Mouse (Mus musculus): ENCODE results near the gene Gpsm3. TPM values are rescaled to one million over a fixed set of nuclear protein-coding genes. Genes with fewer than 3 reads are reported as not detected.

Gene Gpsm3
- polyA plus RNA-seq, 1 experiment from 2014 or later = 8.5 TPM

DNA sequence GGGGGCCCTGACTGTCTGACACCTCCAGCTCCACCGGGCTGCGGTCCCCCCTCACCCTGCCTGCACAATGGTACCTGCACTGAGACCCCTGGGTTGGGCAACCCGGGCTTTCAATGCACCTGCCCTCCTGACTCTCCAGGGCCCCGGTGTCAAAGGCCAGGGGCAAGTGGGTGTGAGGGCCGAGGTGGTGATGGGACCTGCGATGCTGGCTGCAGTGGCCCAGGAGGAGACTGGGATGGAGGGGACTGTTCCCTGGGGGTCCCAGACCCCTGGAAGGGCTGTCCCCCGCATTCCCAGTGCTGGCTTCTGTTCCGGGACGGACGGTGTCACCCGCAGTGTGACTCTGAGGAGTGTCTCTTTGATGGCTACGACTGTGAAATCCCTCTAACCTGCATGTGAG is 7.1 kb upstream of the Gpsm3 start:
- Histone ChIP-seq H3K4me3 (replicated peaks) (no peak overlapping the region), H3K27ac (no peak overlapping the region), H3K9ac (no peak overlapping the region), H3K9me3 (replicated peaks) (no peaks in the 10 kb centered on the region), H3K4me2 (no peak overlapping the region), H3K4me1 (replicated peaks) (peaks cover 13% of the 10 kb centered on the region), H3K27me3 (peaks cover 10% of the 10 kb centered on the region; the same call in 1 of the 2 replicates), H3K36me3 (no peaks in the 10 kb centered on the region)
- ATAC-seq (ENCODE audit: low read depth) (no peak), DNase-seq (no peak)
- WGBS (ENCODE audit: insufficient replicate concordance) = 83% methylated on average over 12 of the region's 12 CpGs

DNA sequence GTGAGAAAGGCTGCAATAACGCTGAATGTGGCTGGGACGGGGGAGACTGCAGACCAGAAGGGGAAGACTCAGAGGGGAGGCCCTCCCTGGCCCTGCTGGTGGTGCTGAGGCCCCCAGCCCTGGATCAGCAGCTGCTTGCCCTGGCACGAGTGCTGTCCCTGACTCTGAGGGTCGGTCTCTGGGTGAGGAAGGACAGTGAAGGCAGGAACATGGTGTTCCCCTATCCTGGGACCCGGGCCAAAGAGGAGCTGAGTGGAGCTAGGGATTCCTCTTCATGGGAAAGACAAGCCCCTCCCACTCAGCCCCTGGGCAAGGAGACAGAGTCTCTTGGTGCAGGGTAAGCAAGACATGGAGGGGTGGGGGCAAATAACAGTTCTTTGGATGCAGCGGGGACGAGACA is 6.2 kb upstream of the Gpsm3 start:
- no peak overlapping the region for H3K27ac ChIP-seq
- DNase-seq (no peak), ATAC-seq (ENCODE audit: low read depth) (no peak)
- no peaks in the 10 kb centered on the region for H3K9me3 ChIP-seq (replicated peaks)
- H3K4me2 ChIP-seq = no peak overlapping the region
- H3K4me3 ChIP-seq (replicated peaks) = no peak overlapping the region
- H3K27me3 ChIP-seq = peaks cover 10% of the 10 kb centered on the region; the same call in 1 of the 2 replicates
- H3K36me3 ChIP-seq = no peaks in the 10 kb centered on the region
- WGBS (ENCODE audit: insufficient replicate concordance) = 60% methylated on average over 7 of the region's 7 CpGs
- no peak overlapping the region for H3K9ac ChIP-seq
- H3K4me1 ChIP-seq (replicated peaks) = peaks cover 21% of the 10 kb centered on the region

- Histone ChIP-seq H3K9ac (no peak overlapping the region), H3K9me3 (replicated peaks) (no peaks in the 10 kb centered on the region), H3K27ac (no peak overlapping the region), H3K4me2 (no peak overlapping the region), H3K27me3 (peaks cover 10% of the 10 kb centered on the region; the same call in 1 of the 2 replicates), H3K4me1 (replicated peaks) (peaks cover 25% of the 10 kb centered on the region), H3K36me3 (no peaks in the 10 kb centered on the region), H3K4me3 (replicated peaks) (no peak overlapping the region)
- DNase-seq = no peak
- no peak for ATAC-seq (ENCODE audit: low read depth)
- 75% methylated on average over 8 of the region's 8 CpGs for WGBS (ENCODE audit: insufficient replicate concordance)
Observed at GRCm38 (mm10) chr17:34583819-34584218, 5.8 kb upstream of the Gpsm3 start.

GRCm38 (mm10) chr17:34585121-34585520 is 4.5 kb upstream of the Gpsm3 start:
- Histone ChIP-seq H3K4me1 (replicated peaks) (peaks cover 38% of the 10 kb centered on the region), H3K36me3 (no peaks in the 10 kb centered on the region), H3K9ac (no peak overlapping the region), H3K27me3 (peaks cover 10% of the 10 kb centered on the region; the same call in 1 of the 2 replicates), H3K27ac (no peak overlapping the region), H3K9me3 (replicated peaks) (no peaks in the 10 kb centered on the region), H3K4me3 (replicated peaks) (no peak overlapping the region), H3K4me2 (no peak overlapping the region)
- ATAC-seq (ENCODE audit: low read depth) (no peak), DNase-seq (no peak)
- WGBS (ENCODE audit: insufficient replicate concordance) = 77% methylated on average over 8 of the region's 8 CpGs

- H3K9ac ChIP-seq = peak overlapping the region; percentile 89
- H3K27ac ChIP-seq = 0 out of 2 replicates have a peak overlapping the region, but pooled peaks have one; percentile 14
- no peak for DNase-seq
Observed at GRCm38 (mm10) chr17:34585877-34586771, 3.5 kb upstream of the Gpsm3 start.

GRCm38 (mm10) chr17:34586796-34587422 is 2.7 kb upstream of the Gpsm3 start:
- Histone ChIP-seq H3K9ac (peak overlapping the region; percentile 89), H3K4me1 (replicated peaks) (peaks cover 56% of the 10 kb centered on the region), H3K4me3 (replicated peaks) (peak overlapping the region; percentile 76), H3K27ac (peak overlapping the region; percentile 92), H3K27me3 (peaks cover 10% of the 10 kb centered on the region; the same call in 1 of the 2 replicates), H3K36me3 (no peaks in the 10 kb centered on the region), H3K4me2 (peak overlapping the region; percentile 99), H3K9me3 (replicated peaks) (no peaks in the 10 kb centered on the region)
- ATAC-seq (ENCODE audit: low read depth) = peak; percentile 80
- WGBS (ENCODE audit: insufficient replicate concordance) = under 1% methylated on average over 38 of the region's 38 CpGs
- no peak for DNase-seq

More at GRCm38 (mm10) chr17:34585877-34586771, 3.5 kb upstream of the Gpsm3 start:
- Histone ChIP-seq H3K4me1 (replicated peaks) (peaks cover 48% of the 10 kb centered on the region), H3K36me3 (no peaks in the 10 kb centered on the region), H3K27me3 (peaks cover 10% of the 10 kb centered on the region; the same call in 1 of the 2 replicates), H3K4me3 (replicated peaks) (peak overlapping the region; percentile 76), H3K4me2 (peak overlapping the region; percentile 99), H3K9me3 (replicated peaks) (no peaks in the 10 kb centered on the region)
- ATAC-seq (ENCODE audit: low read depth) = no peak
- 44% methylated on average over 32 of the region's 32 CpGs for WGBS (ENCODE audit: insufficient replicate concordance)

- ATAC-seq (ENCODE audit: low read depth) = peak; percentile 86
- Histone ChIP-seq H3K36me3 (no peaks in the 10 kb centered on the region), H3K9ac (peak overlapping the region; percentile 89), H3K27ac (peak overlapping the region; percentile 92), H3K9me3 (replicated peaks) (no peaks in the 10 kb centered on the region), H3K27me3 (peaks cover 10% of the 10 kb centered on the region; the same call in 1 of the 2 replicates), H3K4me3 (replicated peaks) (peak overlapping the region; percentile 76), H3K4me1 (replicated peaks) (peaks cover 59% of the 10 kb centered on the region), H3K4me2 (peak overlapping the region; percentile 99)
- 0% methylated on average over 49 of the region's 50 CpGs for WGBS (ENCODE audit: insufficient replicate concordance)
- peak; percentile 97 for DNase-seq
Observed at GRCm38 (mm10) chr17:34587423-34587811, 2.2 kb upstream of the Gpsm3 start.

- peak overlapping the region; percentile 92 for H3K27ac ChIP-seq
- under 1% methylated on average over 19 of the region's 19 CpGs for WGBS (ENCODE audit: insufficient replicate concordance)
- H3K27me3 ChIP-seq = peaks cover 10% of the 10 kb centered on the region; the same call in 1 of the 2 replicates
- no peaks in the 10 kb centered on the region for H3K9me3 ChIP-seq (replicated peaks)
- peak overlapping the region; percentile 89 for H3K9ac ChIP-seq
- H3K36me3 ChIP-seq = no peaks in the 10 kb centered on the region
- peak overlapping the region; percentile 76 for H3K4me3 ChIP-seq (replicated peaks)
- DNase-seq (no peak), ATAC-seq (ENCODE audit: low read depth) (no peak)
- peak overlapping the region; percentile 99 for H3K4me2 ChIP-seq
- H3K4me1 ChIP-seq (replicated peaks) = peaks cover 63% of the 10 kb centered on the region
Observed at GRCm38 (mm10) chr17:34587814-34588213, 1.8 kb upstream of the Gpsm3 start.

- peak overlapping the region; percentile 85; the same call in 1 of the 2 replicates for H3K4me3 ChIP-seq (replicated peaks)
- peaks cover 72% of the 10 kb centered on the region for H3K4me1 ChIP-seq (replicated peaks)
- peak overlapping the region; percentile 99 for H3K4me2 ChIP-seq
- peak overlapping the region; percentile 89 for H3K9ac ChIP-seq
- 58% methylated on average over 3 of the region's 3 CpGs for WGBS (ENCODE audit: insufficient replicate concordance)
- no peaks in the 10 kb centered on the region for H3K36me3 ChIP-seq
- DNase-seq = no peak
- peak overlapping the region; percentile 92 for H3K27ac ChIP-seq
- no peaks in the 10 kb centered on the region for H3K9me3 ChIP-seq (replicated peaks)
- ATAC-seq (ENCODE audit: low read depth) = no peak
- H3K27me3 ChIP-seq = peaks cover 10% of the 10 kb centered on the region; the same call in 1 of the 2 replicates
Observed at GRCm38 (mm10) chr17:34588767-34589166, 839 bp upstream of the Gpsm3 start.

DNA sequence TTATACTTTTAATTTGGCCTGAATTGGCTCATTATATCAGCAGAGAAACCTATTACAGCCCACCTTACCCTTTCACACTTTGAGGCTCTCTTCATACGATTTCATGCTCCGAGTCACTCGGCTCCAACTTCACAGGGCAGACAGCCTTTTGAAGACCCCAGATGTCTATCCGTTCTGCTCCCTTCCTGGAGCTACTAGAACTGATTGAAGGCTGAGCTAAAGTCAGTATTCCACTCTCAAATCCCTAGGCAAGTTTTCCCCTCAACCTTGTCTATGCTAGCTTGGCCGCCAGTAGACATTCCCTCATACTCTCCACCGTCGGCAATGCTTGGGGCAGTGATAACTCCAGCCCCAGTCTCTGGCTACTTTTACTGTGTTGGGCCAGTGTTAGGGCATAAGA is 400 bp upstream of the Gpsm3 start:
- H3K9me3 ChIP-seq (replicated peaks) = no peaks in the 10 kb centered on the region
- H3K27ac ChIP-seq = peak overlapping the region; percentile 92
- peaks cover 3% of the 10 kb centered on the region; the same call in 1 of the 2 replicates for H3K36me3 ChIP-seq
- H3K4me3 ChIP-seq (replicated peaks) = peak overlapping the region; percentile 85
- DNase-seq = no peak
- peaks cover 10% of the 10 kb centered on the region; the same call in 1 of the 2 replicates for H3K27me3 ChIP-seq
- H3K4me2 ChIP-seq = peak overlapping the region; percentile 99
- peak overlapping the region; percentile 89 for H3K9ac ChIP-seq
- no peak for ATAC-seq (ENCODE audit: low read depth)
- WGBS (ENCODE audit: insufficient replicate concordance) = 17% methylated on average over 7 of the region's 7 CpGs
- peaks cover 77% of the 10 kb centered on the region for H3K4me1 ChIP-seq (replicated peaks)

Data from liver, embryonic 13.5 days (tissue).